Mouse (Mus musculus) right cerebral cortex, postnatal 36 days (tissue): ENCODE measurements around the gene Clba1.

Experiments
- DNase-seq, 2 experiments: peaks; one replicate each; pipeline ENCODE4 v3.0.0; 2022; ENCODE audit warnings: low spot score in 2 of 2, mixed read lengths in 1 of 2

Gene Clba1

GRCm38 (mm10) chr12:112794998-112795397, 13.7 kb upstream of the Clba1 start:
- no peak for DNase-seq

GRCm38 (mm10) chr12:112795466-112796104, 13.2 kb upstream of the Clba1 start:
- no peak for DNase-seq

GRCm38 (mm10) chr12:112796551-112797510, 11.9 kb upstream of the Clba1 start:
- no peak for DNase-seq

DNA sequence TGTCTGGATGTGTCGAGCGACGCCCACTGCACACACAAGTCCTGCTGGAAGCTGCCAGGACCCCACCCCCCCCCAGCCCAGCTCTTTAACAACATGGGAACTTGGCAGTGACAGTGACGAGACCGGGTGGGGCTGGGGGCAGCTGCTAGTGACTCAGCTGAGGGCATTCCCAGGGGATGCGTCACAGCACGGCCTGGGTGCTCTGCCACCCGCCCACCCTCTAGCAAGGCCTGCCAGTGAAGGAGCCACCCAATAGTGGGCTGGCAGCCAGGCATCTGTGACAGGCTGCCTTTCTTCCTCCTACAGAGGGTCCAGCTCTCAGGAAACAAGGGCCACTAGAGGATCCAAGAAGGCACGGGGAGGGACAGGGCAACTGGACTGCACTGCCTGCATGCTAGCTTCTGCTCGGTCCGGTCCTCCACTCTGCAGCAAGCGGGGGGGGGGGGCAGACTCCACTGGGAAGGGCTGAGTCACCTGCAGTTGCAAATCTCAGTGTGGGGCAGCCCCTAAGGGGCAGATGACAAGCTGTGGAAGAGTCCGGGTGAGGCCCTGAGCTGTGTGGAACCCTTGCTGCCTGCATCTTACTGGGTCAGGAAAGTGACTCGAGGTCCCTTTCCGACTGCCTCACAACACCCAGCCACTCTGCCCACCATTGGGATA, 10.9 kb upstream of the Clba1 start:
- DNase-seq: peak; percentile 52 to 63

DNA sequence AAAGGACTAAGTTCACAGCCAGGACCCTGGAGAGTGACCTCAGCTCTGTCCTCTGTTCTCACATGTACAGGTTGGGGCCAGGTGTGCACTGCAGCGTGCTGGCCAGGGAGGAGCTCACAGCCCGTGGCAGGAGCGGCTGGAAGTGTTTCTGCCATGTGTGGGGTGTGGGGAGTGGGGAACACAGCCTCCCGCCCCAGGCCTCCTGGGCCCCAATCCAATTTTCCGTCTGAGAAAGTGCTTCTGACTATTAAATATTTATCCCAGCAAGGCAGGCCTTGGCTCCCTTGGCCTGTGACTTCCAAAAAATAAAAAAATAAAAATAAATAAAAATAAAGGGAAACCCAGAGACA, 10.4 kb upstream of the Clba1 start:
- DNase-seq: no peak

DNA sequence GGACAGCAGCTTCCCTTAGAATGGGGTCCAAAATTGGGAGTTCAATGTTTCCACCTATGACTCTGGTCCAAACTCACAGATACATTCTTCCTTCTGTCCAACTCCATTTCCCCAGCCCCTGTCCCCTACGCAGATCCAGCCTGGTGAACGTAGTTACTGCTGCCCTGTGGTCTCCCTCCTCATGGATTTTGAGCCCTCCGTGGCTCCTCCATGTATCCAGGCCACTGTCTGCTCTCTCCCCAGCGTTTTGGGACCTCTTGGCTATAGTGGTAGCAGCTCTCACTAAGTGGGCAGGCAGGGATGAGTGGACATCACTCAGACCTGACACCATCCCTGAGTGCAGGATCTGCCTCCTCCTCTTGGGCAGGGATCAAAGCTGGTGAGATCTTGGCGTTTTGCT, 10.0 kb upstream of the Clba1 start:
- DNase-seq: no peak

DNA sequence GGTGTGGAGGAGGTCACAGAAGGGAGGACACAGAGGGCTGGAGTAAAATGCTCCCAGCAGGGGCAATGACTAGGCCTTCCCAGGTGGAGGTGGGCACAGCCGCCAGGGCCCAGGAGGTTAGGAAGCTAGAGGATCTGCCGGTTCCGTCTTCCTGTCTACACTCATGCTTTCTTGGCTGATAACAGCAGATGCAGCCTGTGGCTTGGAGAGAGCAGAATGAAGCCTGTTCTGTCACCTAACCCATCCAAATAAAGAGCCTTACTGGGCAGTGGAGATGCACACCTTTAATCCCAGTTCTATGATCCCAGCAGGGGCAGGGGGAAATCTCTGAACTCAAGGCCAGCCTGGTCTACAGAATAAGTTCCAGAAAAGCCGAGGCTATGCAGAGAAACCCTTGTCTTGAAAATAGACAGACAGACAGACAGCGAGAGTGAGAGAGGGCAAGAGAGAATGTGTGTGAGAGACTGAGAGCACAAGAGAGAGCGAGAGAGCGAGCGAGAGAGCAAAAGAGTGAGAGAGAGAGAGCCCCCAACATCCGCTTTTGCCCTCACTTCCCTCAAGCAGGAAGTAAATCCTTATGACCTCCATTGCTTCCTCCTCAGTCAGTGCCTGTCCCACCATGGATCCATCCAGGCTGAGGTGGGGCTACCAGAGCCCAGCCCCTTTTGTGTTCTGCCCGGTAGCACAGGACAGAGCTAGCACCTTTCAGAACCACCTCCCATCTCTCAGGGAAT, 9.3 kb upstream of the Clba1 start:
- no peak for DNase-seq

GRCm38 (mm10) chr12:112800476-112800875, 8.3 kb upstream of the Clba1 start:
- DNase-seq: no peak

GRCm38 (mm10) chr12:112801864-112802846, 6.6 kb upstream of the Clba1 start, which contains the start of gene Ahnak2:
Gene Ahnak2 (minus strand): TSS chr12:112802657.
- no peak for DNase-seq

GRCm38 (mm10) chr12:112802917-112803316, 5.8 kb upstream of the Clba1 start:
- DNase-seq: no peak

DNA sequence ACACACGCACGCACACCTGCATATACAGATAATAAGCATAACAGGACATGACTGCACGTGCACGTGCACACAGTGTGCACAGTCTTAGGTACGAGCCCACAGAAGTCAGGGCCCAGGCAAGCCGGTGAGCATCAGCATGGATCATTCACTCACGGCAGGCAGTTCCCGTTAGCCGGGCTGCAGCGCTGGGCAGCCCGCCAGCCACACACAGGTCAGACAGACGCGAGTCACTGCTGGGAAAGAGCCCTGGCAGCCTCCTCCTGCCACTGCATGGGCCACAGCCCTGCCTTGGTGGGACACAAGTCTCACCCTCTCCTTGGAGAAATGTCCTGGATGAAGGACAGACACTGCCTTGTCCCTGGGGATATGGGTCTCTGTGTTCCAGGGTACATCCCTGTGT, 4.7 kb upstream of the Clba1 start:
- DNase-seq: no peak

GRCm38 (mm10) chr12:112806044-112806443, 2.7 kb upstream of the Clba1 start:
- no peak for DNase-seq

GRCm38 (mm10) chr12:112807796-112808195, 941 bp upstream of the Clba1 start:
- DNase-seq: no peak

- no peak for DNase-seq
These were observed 538 bp upstream of the Clba1 start for GRCm38 (mm10) chr12:112808212-112808586.

- DNase-seq: no peak
These were observed 904 bp downstream of the Clba1 start for GRCm38 (mm10) chr12:112809641-112810040.

GRCm38 (mm10) chr12:112810092-112810885, 1.6 kb downstream of the Clba1 start:
- no peak for DNase-seq

DNA sequence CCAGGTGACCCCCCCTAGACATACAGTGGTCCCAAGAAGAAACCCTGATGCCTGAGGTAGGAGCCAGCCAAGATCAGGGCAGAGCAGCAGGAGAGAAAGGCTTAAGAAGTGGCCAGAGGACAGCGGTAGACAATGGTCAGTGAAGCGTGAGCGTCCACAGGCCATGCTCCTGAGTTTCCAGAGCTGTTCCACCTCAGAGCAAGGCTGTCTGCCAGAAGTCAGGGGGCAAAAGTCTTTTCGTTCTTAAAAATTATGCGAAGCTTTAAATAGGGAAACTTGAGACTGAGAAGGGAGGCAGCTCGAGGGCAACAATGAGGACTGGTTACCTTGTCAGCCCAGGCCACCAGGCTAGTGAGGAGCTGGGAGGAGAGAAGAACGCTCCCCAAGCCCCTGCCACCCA, 4.6 kb downstream of the Clba1 start:
- DNase-seq: no peak

DNA sequence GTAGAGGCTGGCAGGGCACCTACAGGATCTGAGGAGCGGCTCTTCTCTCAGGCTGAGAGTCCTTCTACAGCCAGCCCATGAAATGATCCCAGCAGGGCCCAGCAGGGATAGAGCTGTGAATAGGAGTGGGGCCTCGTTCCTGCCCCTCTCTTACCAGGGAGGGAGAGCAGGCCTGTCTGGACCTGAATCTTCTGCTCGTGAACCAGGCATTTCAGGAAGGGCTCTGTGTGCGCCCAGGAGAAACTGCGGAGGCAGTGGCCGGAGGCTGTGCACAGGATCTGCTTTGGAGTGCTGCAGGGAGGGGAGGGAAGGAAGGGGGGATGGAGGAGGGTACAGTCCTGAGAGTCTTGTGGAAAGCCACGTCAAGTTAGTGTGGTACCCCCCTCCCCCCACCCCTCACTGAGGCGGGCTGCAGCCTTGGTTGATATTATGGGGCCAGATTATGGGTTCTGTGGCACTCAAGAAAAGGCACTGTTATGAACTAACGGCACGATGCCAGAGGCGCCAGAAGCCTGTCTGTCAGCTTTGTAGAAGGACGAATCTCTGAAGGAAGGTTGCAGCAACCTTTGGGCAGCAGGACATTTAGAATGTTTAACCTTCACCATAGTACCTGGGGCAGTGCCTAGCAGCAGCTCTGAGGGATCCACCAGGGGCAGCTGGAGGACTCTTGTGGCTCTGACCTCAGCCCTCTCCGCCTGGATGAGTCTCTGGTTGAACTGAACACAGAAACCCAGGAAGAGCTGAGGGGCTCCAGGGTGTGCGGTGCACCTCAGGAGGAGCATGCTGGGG, 6.1 kb downstream of the Clba1 start:
- no peak for DNase-seq

DNA sequence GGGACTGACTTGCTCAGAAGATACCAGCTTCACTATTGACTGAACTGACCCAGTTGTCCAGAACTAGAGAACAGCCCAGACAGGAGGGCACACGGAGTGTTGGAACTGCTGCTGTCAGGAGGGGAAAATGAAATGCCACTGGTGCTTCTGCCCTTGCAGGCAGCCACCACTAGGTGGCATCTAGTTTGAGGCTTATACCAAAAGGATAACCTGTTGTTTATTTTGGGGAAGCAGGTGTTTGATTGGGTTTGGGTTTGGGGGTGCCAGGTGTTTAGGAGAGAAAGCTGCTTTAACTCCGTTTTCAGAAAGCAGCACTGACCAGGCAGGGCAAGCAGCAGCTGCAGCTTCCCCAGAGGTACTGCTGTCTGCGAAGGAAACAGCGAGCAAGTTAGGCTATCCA, 7.6 kb downstream of the Clba1 start:
- DNase-seq: peak in 1 of 2 experiments; percentile 53
